In genomic region chr10:79525456-79526325, GRCm38 (mm10) we compare ENCODE assay signal across 30 mouse cellular contexts. TPM values are rescaled to one million over a fixed set of nuclear protein-coding genes. Genes with fewer than 3 reads are reported as not detected.
DNase-seq lines count a peak whose midpoint lies in the region; TF ChIP-seq lines count a peak whose summit lies in the region.
"Had no signal": no experiment of that assay in that cellular context is flagged by ENCODE, and none has a peak within 500 bp of the region (broad histone marks: within the 10 kb centered on the region; RNA-seq: fewer than 3 reads in every experiment).

No protein-coding gene starts in this region.

- no peaks in the 10 kb centered on the region for H3K27me3 ChIP-seq in kidney, adult 2 months (replicated peaks; ENCODE audit: control insufficient read depth, insufficient read depth, low read length)
- H3K27me3 ChIP-seq: CH12.LX; kidney, embryonic 15.5 days; limb, embryonic 15.5 days; neural tube, embryonic 13.5 days; Patski had no signal

- 93% methylated on average over 8 of the region's 8 CpGs for WGBS in kidney, adult 2 months

- TF ChIP-seq POLR2A in kidney, adult 2 months (IDR thresholded peaks at IDR 0.05; ENCODE audit: low read depth, low read length), result no peak

- DNase-seq in cerebellum, adult 9-11 months, result peak; percentile 64
- no peak for DNase-seq in cerebellum, adult 8-10 months
- peak; percentile 0 for DNase-seq in kidney, adult 11 months
- DNase-seq in kidney, adult 2 months, result no peak
- peak; percentile 1 for DNase-seq in urinary bladder, postnatal 25 days (ENCODE audit: low spot score)
- DNase-seq in urinary bladder, postnatal 36 days (ENCODE audit: low spot score in 2 of 2), result no peak
- no peak for DNase-seq in ovary, postnatal 36 days (ENCODE audit: low spot score)
- no peak for DNase-seq in B cell, adult 2 months
- DNase-seq: embryo, embryonic 11 days; forebrain, postnatal 0 days; gastrocnemius, postnatal 14 days; heart, postnatal 4 days; kidney, postnatal 4 days; layer of hippocampus, adult 9-11 months; lung, adult 18-20 months; lung, postnatal 10 days; thymus, postnatal 25 days had no signal

- H3K27ac ChIP-seq in kidney, adult 2 months (ENCODE audit: insufficient read depth, low read depth, low read length), result no peak overlapping the region
- H3K27ac ChIP-seq: hindbrain, embryonic 14.5 days; kidney, embryonic 15.5 days; limb, embryonic 15.5 days; midbrain, embryonic 10.5 days; neural tube, embryonic 13.5 days had no signal

- no peak overlapping the region for H3K4me3 ChIP-seq in kidney, adult 2 months (ENCODE audit: insufficient read depth, low read depth, low read length)
- H3K4me3 ChIP-seq: kidney, embryonic 15.5 days; limb, embryonic 15.5 days; midbrain, embryonic 10.5 days; myocyte; neural tube, embryonic 13.5 days had no signal

- no peak for TF ChIP-seq CTCF in kidney, adult 2 months (conservative IDR thresholded peaks at IDR 0.05; ENCODE audit: insufficient read depth, insufficient read length, low read depth, low read length)

- no peaks in the 10 kb centered on the region; the same call in 1 of the 2 replicates for H3K36me3 ChIP-seq in kidney, adult 2 months (ENCODE audit: control insufficient read depth, insufficient read depth, low read length)
- H3K36me3 ChIP-seq: G1E had no signal

- H3K4me1 ChIP-seq in kidney, adult 2 months (ENCODE audit: control insufficient read depth, insufficient read depth, low read length), result no peaks in the 10 kb centered on the region
- H3K4me1 ChIP-seq: kidney, embryonic 15.5 days; limb, embryonic 15.5 days; midbrain, embryonic 10.5 days; neural tube, embryonic 13.5 days had no signal

RNA-seq across cellular contexts. Expression of gene Plpp2, which starts 7.9 kb away (rescaled TPM):
- polyA plus RNA-seq in kidney, adult 2 months (2012; rRNA removed), result 58.1 and 66.2 TPM in 2 replicates

RNA-seq across cellular contexts. Expression of gene Mier2, which starts 29.3 kb away (rescaled TPM):
- 35.0 and 45.0 TPM in 2 replicates for polyA plus RNA-seq in kidney, adult 2 months (2012; rRNA removed)

RNA-seq across cellular contexts. Expression of gene Vmn2r83, which starts 57.2 kb away (rescaled TPM):
- polyA plus RNA-seq in kidney, adult 2 months (2012; rRNA removed), result not detected in 2 replicates
- polyA plus RNA-seq: embryonic facial prominence, embryonic 14.5 days; forebrain, postnatal 0 days; G1E; heart, embryonic 16.5 days; hindbrain, embryonic 14.5 days; inflammation-experienced regulatory T-cells, adult 6 months; kidney, embryonic 15.5 days; limb, embryonic 15.5 days; midbrain, embryonic 10.5 days; midbrain, embryonic 16.5 days; myocyte; neural tube, embryonic 13.5 days; Patski had no signal

Comparison
In these comparisons a context has a peak if more than half of its experiments do, and no peak if none do; other contexts are left out.
1. DNase-seq: peak in cerebellum, adult 9-11 months (single experiment), kidney, adult 11 months (single experiment) and urinary bladder, postnatal 25 days (single experiment); none in cerebellum, adult 8-10 months (single experiment), kidney, adult 2 months (single experiment), urinary bladder, postnatal 36 days (0 of 2), ovary, postnatal 36 days (single experiment) and B cell, adult 2 months (0 of 2).